Mouse (Mus musculus) liver, postnatal 0 days (tissue): ENCODE data around the gene B4galt1. TPM values are rescaled to one million over a fixed set of nuclear protein-coding genes. Genes with fewer than 3 reads are reported as not detected.

Experiments
- ATAC-seq: fragments of 200-750 bp; cut with Nextera tagmentation; 2 replicates; pipeline ENCODE4 v1.8.0; 2017; ENCODE audit warnings: mild to moderate bottlenecking, moderate library complexity
- DNase-seq: peaks from one replicate; pipeline ENCODE4 v3.0.0-alpha.2; 2016
- H3K27ac ChIP-seq: fragments of 300-500 bp; sonication (generic); 2 replicates; pipeline ENCODE4 v1.5.1; 2014; ENCODE audit warnings: antibody characterized with exemption, moderate library complexity, mild to moderate bottlenecking, low read depth
- H3K27me3 ChIP-seq: fragments of 300-500 bp; sonication (generic); 2 replicates; pipeline ENCODE4 v1.6.1; 2014; ENCODE audit warnings: low read length, control low read depth, mixed read lengths; ENCODE audit not compliant: insufficient read depth
- H3K36me3 ChIP-seq: fragments of 300-500 bp; sonication (generic); replicated peaks from 2 replicates; pipeline ENCODE4 v1.6.1; 2014; ENCODE audit warnings: mild to moderate bottlenecking, control low read depth, low read length, moderate library complexity, mixed read lengths; ENCODE audit not compliant: insufficient read depth
- H3K4me1 ChIP-seq: fragments of 300-500 bp; sonication (generic); 2 replicates; pipeline ENCODE4 v1.6.1; 2014; ENCODE audit warnings: antibody characterized with exemption, mild to moderate bottlenecking, control low read depth; ENCODE audit not compliant: insufficient read depth
- H3K4me2 ChIP-seq: fragments of 300-500 bp; sonication (generic); 2 replicates; pipeline ENCODE4 v1.6.1; 2014; ENCODE audit warnings: low read depth, mild to moderate bottlenecking, low read length, moderate library complexity, mixed read lengths
- H3K4me3 ChIP-seq: fragments of 300-500 bp; sonication (generic); 2 replicates; pipeline ENCODE4 v1.5.1; 2014; ENCODE audit warnings: low read depth, low read length
- H3K9ac ChIP-seq: fragments of 300-500 bp; sonication (generic); replicated peaks from 2 replicates; pipeline ENCODE4 v1.6.1; 2014; ENCODE audit warnings: mild to moderate bottlenecking, moderate library complexity
- H3K9me3 ChIP-seq: fragments of 300-500 bp; sonication (generic); 2 replicates; pipeline ENCODE4 v1.6.1; 2016; ENCODE audit warnings: mild to moderate bottlenecking, control low read depth, low read length, mixed read lengths
- CTCF ChIP-seq: sonication (generic); IDR thresholded peaks from 2 replicates; pipeline ENCODE4 v1.5.1; 2016; ENCODE audit warnings: antibody characterized with exemption, low read depth
- EP300 ChIP-seq: IDR thresholded peaks from 2 replicates; pipeline ENCODE4 v1.6.1; 2016; ENCODE audit warnings: antibody characterized with exemption, low read depth, mild to moderate bottlenecking
- WGBS: fragments of 180-500 bp; shearing (Covaris S2); extraction: QIAGEN DNeasy Blood & Tissue Kit; methylation state at CpG from one replicate; pipeline ENCODE4 v1.1.7; 2014; ENCODE audit not compliant: insufficient replicate concordance; 5-methylcytosine and 5-hydroxymethylcytosine counted together
- polyA plus RNA-seq: library from polyadenylated mRNA; unstranded; fragments of >200 nt; fragmentation: Nextera tagmentation; extraction: Ambion mirVana; gene quantifications from 2 replicates; pipeline ENCODE4 v1.2.1, GENCODE M21; 2015

B4galt1 gene
- polyA plus RNA-seq, 1 experiment from 2014 or later: 30.2 TPM

GRCm38 (mm10) chr4:40847160-40847559 is 6.6 kb downstream of the B4galt1 start:
- Histone ChIP-seq H3K4me2 (peak overlapping the region; percentile 78), H3K4me1 (peaks cover 78% of the 10 kb centered on the region), H3K36me3 (peaks cover 38% of the 10 kb centered on the region), H3K4me3 (peak overlapping the region; percentile 11; the same call in 1 of the 2 replicates), H3K27ac (peak overlapping the region; percentile 98), H3K9me3 (no peaks in the 10 kb centered on the region), H3K27me3 (no peaks in the 10 kb centered on the region), H3K9ac (peak overlapping the region; percentile 41)
- WGBS: 40% methylated on average over 4 of the region's 4 CpGs
- ATAC-seq: peak; percentile 24
- TF ChIP-seq EP300 (no peak), CTCF (no peak)
- DNase-seq: peak; percentile 31

- Histone ChIP-seq H3K4me3 (peak overlapping the region; percentile 11), H3K27me3 (no peaks in the 10 kb centered on the region), H3K9me3 (no peaks in the 10 kb centered on the region), H3K9ac (peak overlapping the region; percentile 41), H3K36me3 (peaks cover 41% of the 10 kb centered on the region), H3K27ac (peak overlapping the region; percentile 98), H3K4me2 (peak overlapping the region; percentile 78), H3K4me1 (peaks cover 78% of the 10 kb centered on the region)
- no peak for ATAC-seq
- WGBS: 21% methylated on average over 7 of the region's 7 CpGs
- TF ChIP-seq EP300: peak; percentile 43
- TF ChIP-seq CTCF: no peak
- DNase-seq: no peak
Measured at GRCm38 (mm10) chr4:40846143-40846931, 7.5 kb downstream of the B4galt1 start.

- WGBS: 36% methylated on average over 12 of the region's 12 CpGs
- no peaks in the 10 kb centered on the region for H3K9me3 ChIP-seq
- peaks cover 80% of the 10 kb centered on the region for H3K4me1 ChIP-seq
- no peaks in the 10 kb centered on the region for H3K27me3 ChIP-seq
- H3K4me2 ChIP-seq: peak overlapping the region; percentile 78
- H3K9ac ChIP-seq: no peak overlapping the region
- H3K27ac ChIP-seq: peak overlapping the region; percentile 98
- no peak overlapping the region for H3K4me3 ChIP-seq
- peaks cover 41% of the 10 kb centered on the region for H3K36me3 ChIP-seq
- no peak for TF ChIP-seq EP300
- TF ChIP-seq CTCF: no peak
- DNase-seq (no peak), ATAC-seq (peak; percentile 3; the same call in 1 of the 2 replicates)
Measured at GRCm38 (mm10) chr4:40844811-40845751, 8.7 kb downstream of the B4galt1 start.

GRCm38 (mm10) chr4:40844251-40844721 is 9.5 kb downstream of the B4galt1 start:
- H3K36me3 ChIP-seq: peaks cover 41% of the 10 kb centered on the region
- peak overlapping the region; percentile 21 for H3K9ac ChIP-seq
- ATAC-seq: no peak
- peaks cover 80% of the 10 kb centered on the region for H3K4me1 ChIP-seq
- H3K9me3 ChIP-seq: no peaks in the 10 kb centered on the region
- 12% methylated on average over 5 of the region's 5 CpGs for WGBS
- H3K4me2 ChIP-seq: peak overlapping the region; percentile 78
- peak overlapping the region; percentile 98 for H3K27ac ChIP-seq
- TF ChIP-seq CTCF (peak; percentile 13; the same call in 1 of the 2 replicates), EP300 (no peak)
- DNase-seq: no peak
- H3K27me3 ChIP-seq: no peaks in the 10 kb centered on the region
- no peak overlapping the region for H3K4me3 ChIP-seq

- WGBS: 67% methylated on average over 8 of the region's 8 CpGs
- Histone ChIP-seq H3K9ac (peak overlapping the region; percentile 21), H3K4me2 (peak overlapping the region; percentile 78), H3K4me1 (peaks cover 80% of the 10 kb centered on the region), H3K36me3 (peaks cover 38% of the 10 kb centered on the region), H3K4me3 (no peak overlapping the region), H3K27ac (peak overlapping the region; percentile 98), H3K27me3 (no peaks in the 10 kb centered on the region), H3K9me3 (no peaks in the 10 kb centered on the region)
- no peak for ATAC-seq
- TF ChIP-seq EP300 (no peak), CTCF (no peak)
- no peak for DNase-seq
Measured at GRCm38 (mm10) chr4:40843726-40844125, 10.1 kb downstream of the B4galt1 start.

- ATAC-seq: no peak
- Histone ChIP-seq H3K9me3 (no peaks in the 10 kb centered on the region), H3K27ac (no peak overlapping the region), H3K36me3 (peaks cover 28% of the 10 kb centered on the region), H3K4me1 (peaks cover 74% of the 10 kb centered on the region), H3K4me3 (no peak overlapping the region), H3K9ac (no peak overlapping the region), H3K27me3 (no peaks in the 10 kb centered on the region), H3K4me2 (no peak overlapping the region)
- WGBS: 44% methylated on average over 2 of the region's 2 CpGs
- TF ChIP-seq CTCF (no peak), EP300 (no peak)
- no peak for DNase-seq
Measured at GRCm38 (mm10) chr4:40840448-40840847, 13.4 kb downstream of the B4galt1 start.
